Comparison of ENCODE assay signal across 8 mouse cellular contexts in genomic region chr5:108082380-108082779, GRCm38 (mm10). TPM values are rescaled to one million over a fixed set of nuclear protein-coding genes. Genes with fewer than 3 reads are reported as not detected.
DNase-seq lines count a peak whose midpoint lies in the region; ATAC-seq and TF ChIP-seq lines count a peak whose summit lies in the region.

No protein-coding gene starts in this region.

- H3K27me3 ChIP-seq in liver, embryonic 14.5 days (ENCODE audit: control insufficient read depth, insufficient read depth, low read length), result no peaks in the 10 kb centered on the region
- H3K27me3 ChIP-seq in liver, embryonic 11.5 days (replicated peaks; ENCODE audit: control insufficient read depth, insufficient read depth, low read length), result no peaks in the 10 kb centered on the region
- H3K27me3 ChIP-seq in stomach, postnatal 0 days (ENCODE audit: control insufficient read depth, insufficient read depth, low read length), result no peaks in the 10 kb centered on the region

- H3K36me3 ChIP-seq in liver, embryonic 14.5 days (replicated peaks; ENCODE audit: control insufficient read depth, insufficient read depth, low read depth), result peaks cover 16% of the 10 kb centered on the region
- H3K36me3 ChIP-seq in liver, embryonic 11.5 days (ENCODE audit: control insufficient read depth, insufficient read depth, low read length), result peaks cover 19% of the 10 kb centered on the region
- no peaks in the 10 kb centered on the region; the same call in 1 of the 2 replicates for H3K36me3 ChIP-seq in stomach, postnatal 0 days (ENCODE audit: control insufficient read depth, insufficient read depth, low read length)

- H3K9ac ChIP-seq in liver, embryonic 14.5 days (replicated peaks), result no peak overlapping the region
- no peak overlapping the region for H3K9ac ChIP-seq in liver, embryonic 11.5 days (ENCODE audit: low read depth, low read length)
- no peak overlapping the region for H3K9ac ChIP-seq in stomach, postnatal 0 days (ENCODE audit: low read length)

- H3K4me1 ChIP-seq in liver, embryonic 14.5 days (replicated peaks; ENCODE audit: control insufficient read depth in 2 of 2, insufficient read depth in 2 of 2, low read length in 1 of 2), result peaks cover 0 to 5% of the 10 kb centered on the region in 2 experiments; a peak in 2 of 4 replicates
- H3K4me1 ChIP-seq in liver, embryonic 11.5 days (replicated peaks; ENCODE audit: control insufficient read depth, insufficient read depth, low read length), result no peaks in the 10 kb centered on the region
- no peaks in the 10 kb centered on the region for H3K4me1 ChIP-seq in stomach, postnatal 0 days (replicated peaks; ENCODE audit: control insufficient read depth, insufficient read depth)

- TF ChIP-seq CTCF in liver, embryonic 14.5 days (IDR thresholded peaks at IDR 0.05; ENCODE audit: low read depth), result peak; percentile 52
- peak; percentile 65 for TF ChIP-seq CTCF in stomach, postnatal 0 days (IDR thresholded peaks at IDR 0.05; ENCODE audit: low read depth)

- no peak for TF ChIP-seq EP300 in liver, embryonic 14.5 days (IDR thresholded peaks at IDR 0.05; ENCODE audit: low read depth)
- no peak for TF ChIP-seq EP300 in stomach, postnatal 0 days (optimal IDR thresholded peaks at IDR 0.05)

- no peaks in the 10 kb centered on the region for H3K9me3 ChIP-seq in liver, embryonic 14.5 days (ENCODE audit: control insufficient read depth, low read length)
- H3K9me3 ChIP-seq in liver, embryonic 11.5 days (ENCODE audit: control insufficient read depth, low read length), result no peaks in the 10 kb centered on the region
- H3K9me3 ChIP-seq in stomach, postnatal 0 days (ENCODE audit: control insufficient read depth, low read length), result no peaks in the 10 kb centered on the region

- 28% methylated on average over 2 of the region's 2 CpGs for WGBS in liver, embryonic 14.5 days (ENCODE audit: insufficient replicate concordance)
- 43% methylated on average over 2 of the region's 2 CpGs for WGBS in liver, embryonic 11.5 days
- 43% methylated on average over 2 of the region's 2 CpGs for WGBS in stomach, postnatal 0 days

- H3K4me2 ChIP-seq in liver, embryonic 14.5 days (ENCODE audit: low read depth), result no peak overlapping the region
- no peak overlapping the region for H3K4me2 ChIP-seq in liver, embryonic 11.5 days
- H3K4me2 ChIP-seq in stomach, postnatal 0 days (replicated peaks; ENCODE audit: low read depth), result no peak overlapping the region

- peak; percentile 7 to 19 for DNase-seq in cerebellum, postnatal 10 days
- DNase-seq in cerebellum, adult 9-11 months, result no peak
- DNase-seq in liver, embryonic 14.5 days (ENCODE audit: low read depth in 3 of 3, low spot score in 3 of 3), result peak in 2 of 3 experiments; percentile 10 to 23
- no peak for DNase-seq in liver, embryonic 11.5 days (ENCODE audit: low spot score)
- DNase-seq in embryo, embryonic 11 days, result peak; percentile 34
- DNase-seq in stomach, postnatal 0 days (ENCODE audit: low spot score), result peak; percentile 18
- no peak for DNase-seq in Muller cell, postnatal 12 days (ENCODE audit: inconsistent ontology term)
- no peak for DNase-seq in right cerebral cortex, postnatal 36 days (ENCODE audit: low spot score in 2 of 2)

- no peak overlapping the region for H3K27ac ChIP-seq in liver, embryonic 14.5 days
- H3K27ac ChIP-seq in liver, embryonic 11.5 days (ENCODE audit: low read depth, low read length), result no peak overlapping the region
- H3K27ac ChIP-seq in stomach, postnatal 0 days (replicated peaks), result no peak overlapping the region

- ATAC-seq in liver, embryonic 14.5 days (ENCODE audit: insufficient read depth), result no peak
- no peak for ATAC-seq in liver, embryonic 11.5 days (replicated peaks; ENCODE audit: low FRiP score)
- no peak for ATAC-seq in stomach, postnatal 0 days (ENCODE audit: low FRiP score, low TSS enrichment)

- no peak overlapping the region for H3K4me3 ChIP-seq in liver, embryonic 14.5 days (ENCODE audit: insufficient read depth in 1 of 2, low read depth in 2 of 2, low read length in 2 of 2)
- no peak overlapping the region for H3K4me3 ChIP-seq in liver, embryonic 11.5 days (ENCODE audit: low read depth, low read length)
- no peak overlapping the region for H3K4me3 ChIP-seq in stomach, postnatal 0 days (ENCODE audit: low read depth, low read length)

RNA-seq across cellular contexts. Expression of gene Mtf2, which starts 16.9 kb away (rescaled TPM):
- 7.4 and 14.6 TPM in 2 replicates for polyA plus RNA-seq in liver, embryonic 14.5 days (2012; rRNA removed)
- 32.2 and 38.6 TPM in 2 replicates for polyA plus RNA-seq in liver, embryonic 14.5 days (2014; fragmentation: Nextera tagmentation; extraction: Ambion mirVana)
- 86.3 and 98.5 TPM in 2 replicates for polyA plus RNA-seq in liver, embryonic 11.5 days (2014; fragmentation: Nextera tagmentation; extraction: Ambion mirVana)
- 27.8 and 30.7 TPM in 2 replicates for polyA plus RNA-seq in stomach, postnatal 0 days (2015; fragmentation: Nextera tagmentation; extraction: Ambion mirVana)

RNA-seq across cellular contexts. Expression of gene Tmed5, which starts 50.0 kb away (rescaled TPM):
- polyA plus RNA-seq in liver, embryonic 14.5 days (2012; rRNA removed), result 3.6 and 8.3 TPM in 2 replicates
- 13.7 and 15.8 TPM in 2 replicates for polyA plus RNA-seq in liver, embryonic 14.5 days (2014; fragmentation: Nextera tagmentation; extraction: Ambion mirVana)
- polyA plus RNA-seq in liver, embryonic 11.5 days (2014; fragmentation: Nextera tagmentation; extraction: Ambion mirVana), result 45.3 and 46.8 TPM in 2 replicates
- polyA plus RNA-seq in stomach, postnatal 0 days (2015; fragmentation: Nextera tagmentation; extraction: Ambion mirVana), result 51.6 and 58.5 TPM in 2 replicates

RNA-seq across cellular contexts. Expression of gene Ccdc18, which starts 50.3 kb away (rescaled TPM):
- polyA plus RNA-seq in liver, embryonic 14.5 days (2012; rRNA removed), result 0.44 and 1.3 TPM in 2 replicates
- polyA plus RNA-seq in liver, embryonic 14.5 days (2014; fragmentation: Nextera tagmentation; extraction: Ambion mirVana), result 4.8 and 4.9 TPM in 2 replicates
- polyA plus RNA-seq in liver, embryonic 11.5 days (2014; fragmentation: Nextera tagmentation; extraction: Ambion mirVana), result 11.0 and 14.2 TPM in 2 replicates
- 2.5 and 2.7 TPM in 2 replicates for polyA plus RNA-seq in stomach, postnatal 0 days (2015; fragmentation: Nextera tagmentation; extraction: Ambion mirVana)

Comparison
In these comparisons a context has a peak if more than half of its experiments do, and no peak if none do; other contexts are left out.
1. DNase-seq: peak in cerebellum, postnatal 10 days (2 of 2), liver, embryonic 14.5 days (2 of 3), embryo, embryonic 11 days (single experiment) and stomach, postnatal 0 days (single experiment); none in cerebellum, adult 9-11 months (single experiment), liver, embryonic 11.5 days (single experiment), Muller cell, postnatal 12 days (single experiment) and right cerebral cortex, postnatal 36 days (0 of 2).